ENCODE assay signal across 27 mouse cellular contexts in genomic region chr12:109520414-109520813, GRCm38 (mm10).
DNase-seq lines count a peak whose midpoint lies in the region; ATAC-seq and TF ChIP-seq lines count a peak whose summit lies in the region.
"Had no signal": no experiment of that assay in that cellular context is flagged by ENCODE, and none has a peak within 500 bp of the region (broad histone marks: within the 10 kb centered on the region; RNA-seq: fewer than 3 reads in every experiment).

No protein-coding gene starts in this region.

- WGBS in forebrain, embryonic 11.5 days, result 16% methylated on average over 8 of the region's 8 CpGs
- WGBS in forebrain, embryonic 15.5 days, result 11% methylated on average over 8 of the region's 8 CpGs
- WGBS in liver, embryonic 12.5 days (ENCODE audit: insufficient replicate concordance), result 44% methylated on average over 8 of the region's 8 CpGs
- WGBS in liver, postnatal 0 days (ENCODE audit: insufficient replicate concordance), result 55% methylated on average over 8 of the region's 8 CpGs
- 54% methylated on average over 8 of the region's 8 CpGs for WGBS in embryonic facial prominence, embryonic 12.5 days
- WGBS in limb, embryonic 15.5 days, result 48% methylated on average over 8 of the region's 8 CpGs

- no peaks in the 10 kb centered on the region for H3K27me3 ChIP-seq in forebrain, embryonic 11.5 days (ENCODE audit: control insufficient read depth, insufficient read depth, low read length)
- H3K27me3 ChIP-seq in forebrain, embryonic 15.5 days, result no peaks in the 10 kb centered on the region
- H3K27me3 ChIP-seq in liver, embryonic 12.5 days (replicated peaks), result no peaks in the 10 kb centered on the region
- H3K27me3 ChIP-seq in liver, postnatal 0 days (ENCODE audit: insufficient read depth, low read length), result no peaks in the 10 kb centered on the region
- no peaks in the 10 kb centered on the region for H3K27me3 ChIP-seq in embryonic facial prominence, embryonic 12.5 days
- no peaks in the 10 kb centered on the region for H3K27me3 ChIP-seq in limb, embryonic 15.5 days
- H3K27me3 ChIP-seq: embryonic facial prominence, embryonic 13.5 days; heart, embryonic 12.5 days; liver, embryonic 15.5 days; neural tube, embryonic 12.5 days had no signal

- peak; percentile 77 for ATAC-seq in forebrain, embryonic 11.5 days (replicated peaks; ENCODE audit: low FRiP score)
- ATAC-seq in forebrain, embryonic 15.5 days (replicated peaks), result no peak
- ATAC-seq in liver, embryonic 12.5 days, result no peak
- ATAC-seq in liver, postnatal 0 days, result no peak
- ATAC-seq in embryonic facial prominence, embryonic 12.5 days (ENCODE audit: insufficient number of reproducible peaks, insufficient read depth, low FRiP score, low TSS enrichment), result no peak
- ATAC-seq in limb, embryonic 15.5 days (ENCODE audit: insufficient number of reproducible peaks, low FRiP score, low TSS enrichment, low read depth), result no peak
- ATAC-seq: CD4-positive, CD25-positive, alpha-beta regulatory T cell, adult 4 months; lung, postnatal 0 days had no signal

- intact Hi-C loops in left cerebral cortex, postnatal 14 days (cut with DNase I), result no loop called here

- no peak overlapping the region; the same call in 1 of the 2 replicates for H3K27ac ChIP-seq in forebrain, embryonic 11.5 days (ENCODE audit: low read depth, low read length)
- H3K27ac ChIP-seq in forebrain, embryonic 15.5 days (replicated peaks), result no peak overlapping the region
- H3K27ac ChIP-seq in liver, embryonic 12.5 days, result peak overlapping the region; percentile 27; the same call in 1 of the 2 replicates
- H3K27ac ChIP-seq in liver, postnatal 0 days (ENCODE audit: low read depth), result no peak overlapping the region
- H3K27ac ChIP-seq in embryonic facial prominence, embryonic 12.5 days, result 0 out of 2 replicates have a peak overlapping the region, but pooled peaks have one; percentile 23
- H3K27ac ChIP-seq in limb, embryonic 15.5 days, result 0 out of 2 replicates have a peak overlapping the region, but pooled peaks have one; percentile 17
- H3K27ac ChIP-seq: embryonic facial prominence, embryonic 13.5 days; hindbrain, embryonic 12.5 days; liver, embryonic 15.5 days; midbrain, embryonic 12.5 days; neural tube, embryonic 12.5 days had no signal

- DNase-seq in forebrain, embryonic 11.5 days (ENCODE audit: low spot score), result no peak
- no peak for DNase-seq in liver, postnatal 0 days
- DNase-seq in spleen, adult 18-20 months, result no peak
- no peak for DNase-seq in left cerebral cortex, postnatal 14 days (ENCODE audit: low spot score in 2 of 2)
- DNase-seq: adrenal gland, postnatal 25 days; cerebellum, adult 9-10 months; gastrocnemius, postnatal 10 days; heart, adult 11 months; heart, postnatal 14 days; kidney, adult 18-20 months; layer of hippocampus, adult 9-11 months; retina, postnatal 1 day; right cerebral cortex, postnatal 25 days; thymus, postnatal 36 days had no signal

- no peaks in the 10 kb centered on the region for H3K9me3 ChIP-seq in forebrain, embryonic 11.5 days (ENCODE audit: control insufficient read depth, low read length)
- H3K9me3 ChIP-seq in forebrain, embryonic 15.5 days, result no peaks in the 10 kb centered on the region
- no peaks in the 10 kb centered on the region for H3K9me3 ChIP-seq in liver, embryonic 12.5 days (replicated peaks)
- H3K9me3 ChIP-seq in liver, postnatal 0 days (ENCODE audit: low read length), result no peaks in the 10 kb centered on the region
- 0 out of 2 replicates have a peak, but pooled peaks cover 1% of the 10 kb centered on the region for H3K9me3 ChIP-seq in embryonic facial prominence, embryonic 12.5 days
- no peaks in the 10 kb centered on the region for H3K9me3 ChIP-seq in limb, embryonic 15.5 days
- H3K9me3 ChIP-seq: embryonic facial prominence, embryonic 13.5 days; heart, embryonic 12.5 days; hindbrain, embryonic 12.5 days; liver, embryonic 15.5 days; midbrain, embryonic 12.5 days; neural tube, embryonic 12.5 days had no signal

- H3K4me3 ChIP-seq in forebrain, embryonic 11.5 days (ENCODE audit: low read depth, low read length), result no peak overlapping the region
- H3K4me3 ChIP-seq in forebrain, embryonic 15.5 days, result no peak overlapping the region
- H3K4me3 ChIP-seq in liver, embryonic 12.5 days, result no peak overlapping the region
- H3K4me3 ChIP-seq in liver, postnatal 0 days (ENCODE audit: low read depth, low read length), result no peak overlapping the region
- H3K4me3 ChIP-seq in embryonic facial prominence, embryonic 12.5 days, result no peak overlapping the region
- no peak overlapping the region for H3K4me3 ChIP-seq in limb, embryonic 15.5 days
- H3K4me3 ChIP-seq: embryonic facial prominence, embryonic 13.5 days; erythroblast, embryonic 14.5 days; heart, embryonic 12.5 days; hindbrain, embryonic 12.5 days; liver, embryonic 15.5 days; midbrain, embryonic 12.5 days; neural tube, embryonic 12.5 days had no signal

- H3K36me3 ChIP-seq in forebrain, embryonic 11.5 days (ENCODE audit: control insufficient read depth, insufficient read depth, low read length), result no peaks in the 10 kb centered on the region
- no peaks in the 10 kb centered on the region for H3K36me3 ChIP-seq in forebrain, embryonic 15.5 days
- no peaks in the 10 kb centered on the region for H3K36me3 ChIP-seq in liver, embryonic 12.5 days
- no peaks in the 10 kb centered on the region for H3K36me3 ChIP-seq in liver, postnatal 0 days (replicated peaks; ENCODE audit: insufficient read depth, low read length)
- no peaks in the 10 kb centered on the region for H3K36me3 ChIP-seq in embryonic facial prominence, embryonic 12.5 days
- H3K36me3 ChIP-seq in limb, embryonic 15.5 days, result no peaks in the 10 kb centered on the region
- H3K36me3 ChIP-seq: embryonic facial prominence, embryonic 13.5 days; heart, embryonic 12.5 days; hindbrain, embryonic 12.5 days; liver, embryonic 15.5 days; midbrain, embryonic 12.5 days; neural tube, embryonic 12.5 days had no signal

- no peak for TF ChIP-seq EP300 in liver, postnatal 0 days (IDR thresholded peaks at IDR 0.05; ENCODE audit: low read depth)

- TF ChIP-seq CTCF in liver, postnatal 0 days (IDR thresholded peaks at IDR 0.05; ENCODE audit: low read depth), result no peak

- peaks cover 22% of the 10 kb centered on the region for H3K4me1 ChIP-seq in forebrain, embryonic 11.5 days (replicated peaks; ENCODE audit: control insufficient read depth, insufficient read depth, low read length)
- H3K4me1 ChIP-seq in forebrain, embryonic 15.5 days, result peaks cover 10% of the 10 kb centered on the region; the same call in 1 of the 2 replicates
- peaks cover 11% of the 10 kb centered on the region; the same call in 1 of the 2 replicates for H3K4me1 ChIP-seq in liver, embryonic 12.5 days
- peaks cover 2% of the 10 kb centered on the region; the same call in 1 of the 2 replicates for H3K4me1 ChIP-seq in liver, postnatal 0 days (ENCODE audit: insufficient read depth)
- peaks cover 39% of the 10 kb centered on the region for H3K4me1 ChIP-seq in embryonic facial prominence, embryonic 12.5 days
- H3K4me1 ChIP-seq in limb, embryonic 15.5 days, result peaks cover 50% of the 10 kb centered on the region

- no peak overlapping the region for H3K9ac ChIP-seq in forebrain, embryonic 11.5 days (ENCODE audit: low read length)
- no peak overlapping the region for H3K9ac ChIP-seq in forebrain, embryonic 15.5 days (replicated peaks)
- no peak overlapping the region for H3K9ac ChIP-seq in liver, embryonic 12.5 days
- no peak overlapping the region for H3K9ac ChIP-seq in liver, postnatal 0 days (replicated peaks)
- H3K9ac ChIP-seq in embryonic facial prominence, embryonic 12.5 days, result no peak overlapping the region
- no peak overlapping the region for H3K9ac ChIP-seq in limb, embryonic 15.5 days
- H3K9ac ChIP-seq: embryonic facial prominence, embryonic 13.5 days; heart, embryonic 12.5 days; hindbrain, embryonic 12.5 days; liver, embryonic 15.5 days; midbrain, embryonic 12.5 days; neural tube, embryonic 12.5 days had no signal

- H3K4me2 ChIP-seq in forebrain, embryonic 11.5 days (ENCODE audit: low read depth, low read length, severe bottlenecking), result no peak overlapping the region
- no peak overlapping the region for H3K4me2 ChIP-seq in forebrain, embryonic 15.5 days (replicated peaks)
- no peak overlapping the region for H3K4me2 ChIP-seq in liver, embryonic 12.5 days
- H3K4me2 ChIP-seq in liver, postnatal 0 days (ENCODE audit: low read depth, low read length), result no peak overlapping the region
- H3K4me2 ChIP-seq in embryonic facial prominence, embryonic 12.5 days (replicated peaks), result no peak overlapping the region
- no peak overlapping the region for H3K4me2 ChIP-seq in limb, embryonic 15.5 days
- H3K4me2 ChIP-seq: embryonic facial prominence, embryonic 13.5 days; heart, embryonic 12.5 days; hindbrain, embryonic 12.5 days; liver, embryonic 15.5 days; midbrain, embryonic 12.5 days; neural tube, embryonic 12.5 days had no signal

Comparison
In these comparisons a context has a peak if more than half of its experiments do, and no peak if none do; other contexts are left out.
1. H3K27ac ChIP-seq: peak in liver, embryonic 12.5 days (single experiment), embryonic facial prominence, embryonic 12.5 days (single experiment) and limb, embryonic 15.5 days (single experiment); none in forebrain, embryonic 11.5 days (single experiment), forebrain, embryonic 15.5 days (single experiment) and liver, postnatal 0 days (single experiment).